Mouse (Mus musculus) adrenal gland, postnatal 14 days (tissue): ENCODE results near the gene Kat6b. TPM values are rescaled to one million over a fixed set of nuclear protein-coding genes. Genes with fewer than 3 reads are reported as not detected.

Experiments used
- DNase-seq: peaks from one replicate; pipeline ENCODE4 v3.0.0; 2021; ENCODE audit warnings: mixed read lengths
- total RNA-seq: library from RNA; stranded (reverse); gene quantifications from 2 replicates; pipeline ENCODE4 v1.2.3, GENCODE M21; 2021

Gene Kat6b
- total RNA-seq, 1 experiment from 2014 or later, result 43.4 TPM

GRCm38 (mm10) chr14:21711231-21711630, 230.0 kb downstream of the Kat6b start:
- DNase-seq, result no peak

GRCm38 (mm10) chr14:21714486-21714885, 233.3 kb downstream of the Kat6b start, which contains the start of gene Dupd1:
Gene Dupd1 (minus strand): TSS chr14:21714576.
- DNase-seq, result no peak

GRCm38 (mm10) chr14:21719646-21720383, 238.6 kb downstream of the Kat6b start:
- no peak for DNase-seq

GRCm38 (mm10) chr14:21720430-21721205, 239.4 kb downstream of the Kat6b start:
- DNase-seq, result no peak

Other genes starting within 250 kb of the Kat6b start
- gene Dupd1, start 233.1 kb downstream of the Kat6b start, total RNA-seq, result 0.70 and 1.8 TPM in 2 replicates